10 mouse cellular contexts compared by ENCODE assay signal in the genomic region with DNA sequence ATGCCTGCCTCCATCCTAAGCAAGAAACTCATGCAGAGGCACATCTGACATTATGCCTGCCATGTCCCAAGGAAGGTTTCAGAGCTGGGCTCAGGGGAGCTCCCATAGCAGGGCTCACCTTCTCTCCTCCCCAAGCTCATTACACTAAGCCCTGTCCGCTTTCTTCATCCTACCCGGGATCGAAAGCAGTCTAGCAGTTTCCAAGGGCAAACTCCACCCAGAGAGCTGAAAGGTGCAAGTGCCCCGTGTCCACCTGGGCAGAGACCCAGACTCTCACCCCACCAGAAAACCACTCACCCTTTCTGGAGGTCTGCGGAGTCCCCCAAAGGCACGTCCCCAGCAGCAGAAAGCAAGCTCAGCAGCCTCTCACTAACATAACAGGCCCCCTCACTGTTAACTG. TPM values are rescaled to one million over a fixed set of nuclear protein-coding genes. Genes with fewer than 3 reads are reported as not detected.
DNase-seq lines count a peak whose midpoint lies in the region; ATAC-seq and TF ChIP-seq lines count a peak whose summit lies in the region.
"Had no signal": no experiment of that assay in that cellular context is flagged by ENCODE, and none has a peak within 500 bp of the region (broad histone marks: within the 10 kb centered on the region; RNA-seq: fewer than 3 reads in every experiment).

No protein-coding gene starts in this region.

- no peaks in the 10 kb centered on the region for H3K36me3 ChIP-seq in heart, postnatal 0 days (replicated peaks; ENCODE audit: control insufficient read depth, insufficient read depth, low read length)
- peaks cover 38% of the 10 kb centered on the region for H3K36me3 ChIP-seq in forebrain, embryonic 10.5 days (replicated peaks)
- peaks cover 6% of the 10 kb centered on the region; the same call in 1 of the 2 replicates for H3K36me3 ChIP-seq in intestine, postnatal 0 days (ENCODE audit: control insufficient read depth, insufficient read depth)
- no peaks in the 10 kb centered on the region for H3K36me3 ChIP-seq in midbrain, embryonic 16.5 days (ENCODE audit: control insufficient read depth, insufficient read depth, low read length)

- no peak for TF ChIP-seq CTCF in heart, postnatal 0 days (IDR thresholded peaks at IDR 0.05; ENCODE audit: low read depth)
- no peak for TF ChIP-seq CTCF in intestine, postnatal 0 days (IDR thresholded peaks at IDR 0.05; ENCODE audit: low read depth)

- no peak for DNase-seq in heart, postnatal 0 days (ENCODE audit: low spot score)
- no peak for DNase-seq in heart, postnatal 36 days
- DNase-seq in forebrain, embryonic 10.5 days (ENCODE audit: extremely low spot score, low spot score), result no peak
- no peak for DNase-seq in left cerebral cortex, postnatal 36 days (ENCODE audit: low spot score in 2 of 2)
- no peak for DNase-seq in layer of hippocampus, adult 8-10 months (ENCODE audit: low spot score in 2 of 2)
- DNase-seq: adrenal gland, postnatal 10 days; lung, postnatal 4 days had no signal

- peaks cover 48% of the 10 kb centered on the region for H3K4me1 ChIP-seq in heart, postnatal 0 days (ENCODE audit: control insufficient read depth, insufficient read depth)
- H3K4me1 ChIP-seq in forebrain, embryonic 10.5 days, result peaks cover 71% of the 10 kb centered on the region
- H3K4me1 ChIP-seq in intestine, postnatal 0 days (replicated peaks; ENCODE audit: control insufficient read depth, insufficient read depth, low read length), result 0 out of 2 replicates have a peak, but pooled peaks cover 3% of the 10 kb centered on the region
- peaks cover 46% of the 10 kb centered on the region for H3K4me1 ChIP-seq in midbrain, embryonic 16.5 days (ENCODE audit: control insufficient read depth, insufficient read depth, low read length)

- H3K9ac ChIP-seq in heart, postnatal 0 days (replicated peaks; ENCODE audit: low read depth, low read length), result 0 out of 2 replicates have a peak overlapping the region, but pooled peaks have one; percentile 23
- no peak overlapping the region for H3K9ac ChIP-seq in intestine, postnatal 0 days (ENCODE audit: low read depth, low read length)
- H3K9ac ChIP-seq in midbrain, embryonic 16.5 days (ENCODE audit: low read depth, low read length), result 0 out of 2 replicates have a peak overlapping the region, but pooled peaks have one; percentile 81

- TF ChIP-seq EP300 in heart, postnatal 0 days (IDR thresholded peaks at IDR 0.05; ENCODE audit: low read depth), result no peak

- no peak overlapping the region for H3K4me3 ChIP-seq in heart, postnatal 0 days (ENCODE audit: low read depth, low read length)
- peak overlapping the region; percentile 97 for H3K4me3 ChIP-seq in forebrain, embryonic 10.5 days
- H3K4me3 ChIP-seq in intestine, postnatal 0 days (ENCODE audit: low read depth, low read length), result no peak overlapping the region
- peak overlapping the region; percentile 75 for H3K4me3 ChIP-seq in midbrain, embryonic 16.5 days (ENCODE audit: low read depth, low read length)

- H3K9me3 ChIP-seq in heart, postnatal 0 days (replicated peaks; ENCODE audit: control insufficient read depth, low read length), result no peaks in the 10 kb centered on the region
- no peaks in the 10 kb centered on the region for H3K9me3 ChIP-seq in forebrain, embryonic 10.5 days
- H3K9me3 ChIP-seq in intestine, postnatal 0 days (ENCODE audit: control insufficient read depth), result no peaks in the 10 kb centered on the region
- H3K9me3 ChIP-seq in midbrain, embryonic 16.5 days (replicated peaks; ENCODE audit: control insufficient read depth, low read length, poor library complexity, severe bottlenecking), result no peaks in the 10 kb centered on the region

- peak overlapping the region; percentile 72 for H3K4me2 ChIP-seq in heart, postnatal 0 days (ENCODE audit: low read depth, low read length)
- peak overlapping the region; percentile 97 for H3K4me2 ChIP-seq in intestine, postnatal 0 days (replicated peaks; ENCODE audit: low read depth)
- peak overlapping the region; percentile 99 for H3K4me2 ChIP-seq in midbrain, embryonic 16.5 days (ENCODE audit: low read length)

- 77% methylated on average over 6 of the region's 6 CpGs for WGBS in heart, postnatal 0 days
- WGBS in forebrain, embryonic 10.5 days, result 82% methylated on average over 6 of the region's 6 CpGs
- WGBS in intestine, postnatal 0 days, result 76% methylated on average over 6 of the region's 6 CpGs
- 89% methylated on average over 6 of the region's 6 CpGs for WGBS in midbrain, embryonic 16.5 days

- no peaks in the 10 kb centered on the region for H3K27me3 ChIP-seq in heart, postnatal 0 days (ENCODE audit: control insufficient read depth, insufficient read depth, low read length)
- H3K27me3 ChIP-seq in forebrain, embryonic 10.5 days (ENCODE audit: poor library complexity, severe bottlenecking), result no peaks in the 10 kb centered on the region
- no peaks in the 10 kb centered on the region for H3K27me3 ChIP-seq in intestine, postnatal 0 days (replicated peaks; ENCODE audit: control insufficient read depth, insufficient read depth, low read length)
- no peaks in the 10 kb centered on the region for H3K27me3 ChIP-seq in midbrain, embryonic 16.5 days (ENCODE audit: control insufficient read depth, insufficient read depth, low read depth, low read length)

- no peak overlapping the region for H3K27ac ChIP-seq in heart, postnatal 0 days (ENCODE audit: low read depth)
- 0 out of 2 replicates have a peak overlapping the region, but pooled peaks have one; percentile 30 for H3K27ac ChIP-seq in forebrain, embryonic 10.5 days
- H3K27ac ChIP-seq in intestine, postnatal 0 days (ENCODE audit: low read depth, low read length), result no peak overlapping the region
- no peak overlapping the region for H3K27ac ChIP-seq in midbrain, embryonic 16.5 days (ENCODE audit: low read length)

- intact Hi-C loops in heart, postnatal 36 days (cut with DNase I), result loop anchor here (2.0 kb wide), 1 partner anchor 82 kb away; no protein-coding TSS in a partner anchor
- intact Hi-C loops in left cerebral cortex, postnatal 36 days (cut with DNase I), result no loop called here

- no peak for ATAC-seq in heart, postnatal 0 days (ENCODE audit: insufficient read depth, low read depth)
- ATAC-seq in intestine, postnatal 0 days, result no peak
- ATAC-seq in midbrain, embryonic 16.5 days, result no peak
- no peak for ATAC-seq in monocyte, adult 5-6 weeks (replicated peaks; ENCODE audit: insufficient number of reproducible peaks, low FRiP score, low TSS enrichment, poor library complexity, severe bottlenecking)

RNA-seq across cellular contexts. Expression of a gene that starts 2.6 kb away (rescaled TPM):
- total RNA-seq in heart, postnatal 0 days (2014; rRNA removed; ENCODE audit: low replicate concordance), result 21.7 and 21.8 TPM in 2 replicates
- polyA plus RNA-seq in heart, postnatal 0 days (2015; fragmentation: Nextera tagmentation; extraction: Ambion mirVana), result 34.2 and 34.3 TPM in 2 replicates
- total RNA-seq in heart, postnatal 36 days (2021), result 10 to 100 TPM; 41.4 to 48.9 TPM
- polyA plus RNA-seq in forebrain, embryonic 10.5 days (2016; fragmentation: Nextera tagmentation; extraction: Ambion mirVana), result 171 and 175 TPM in 2 replicates
- polyA plus RNA-seq in intestine, postnatal 0 days (2015; fragmentation: Nextera tagmentation; extraction: Ambion mirVana), result 35.0 and 38.8 TPM in 2 replicates
- polyA plus RNA-seq in midbrain, embryonic 16.5 days (2015; fragmentation: Nextera tagmentation; extraction: Ambion mirVana), result 67.9 and 70.2 TPM in 2 replicates
- 10 to 100 TPM; 75.5 to 77.9 TPM for total RNA-seq in left cerebral cortex, postnatal 36 days (2021)
- total RNA-seq in monocyte, adult 5-6 weeks (2017), result 73.1 to 84.0 TPM (median 80.0 TPM) in 3 replicates
- 100 to 1,000 TPM in 2 of 4 experiments, 10 to 100 TPM in 2; 86.2 to 110 (median 100) TPM for total RNA-seq in layer of hippocampus, adult 8-10 months (2022)

RNA-seq across cellular contexts. Expression of a gene that starts 3.5 kb away (rescaled TPM):
- total RNA-seq in heart, postnatal 0 days (2014; rRNA removed; ENCODE audit: low replicate concordance), result 6.5 and 10.6 TPM in 2 replicates
- polyA plus RNA-seq in heart, postnatal 0 days (2015; fragmentation: Nextera tagmentation; extraction: Ambion mirVana), result 1.6 and 1.9 TPM in 2 replicates
- total RNA-seq in heart, postnatal 36 days (2021), result 10 to 100 TPM; 12.8 to 14.4 TPM
- 4.1 and 4.9 TPM in 2 replicates for polyA plus RNA-seq in forebrain, embryonic 10.5 days (2016; fragmentation: Nextera tagmentation; extraction: Ambion mirVana)
- 2.3 and 2.7 TPM in 2 replicates for polyA plus RNA-seq in intestine, postnatal 0 days (2015; fragmentation: Nextera tagmentation; extraction: Ambion mirVana)
- polyA plus RNA-seq in midbrain, embryonic 16.5 days (2015; fragmentation: Nextera tagmentation; extraction: Ambion mirVana), result 5.4 and 6.3 TPM in 2 replicates
- 10 to 100 TPM; 40.2 to 43.4 TPM for total RNA-seq in left cerebral cortex, postnatal 36 days (2021)
- 4.9 to 16.1 TPM (median 9.2 TPM) in 3 replicates for total RNA-seq in monocyte, adult 5-6 weeks (2017)
- total RNA-seq in layer of hippocampus, adult 8-10 months (2022), result 10 to 100 TPM; 43.8 to 51.2 (median 47.3) TPM

Comparison
In these comparisons a context has a peak if more than half of its experiments do, and no peak if none do; other contexts are left out.
1. H3K4me3 ChIP-seq: peak in forebrain, embryonic 10.5 days (single experiment) and midbrain, embryonic 16.5 days (single experiment); none in heart, postnatal 0 days (single experiment) and intestine, postnatal 0 days (single experiment).
2. Peak in every context shown above with its lines, with median percentiles within 50 percentile points of each other: H3K4me2 ChIP-seq.